Mouse (Mus musculus) cerebellum, adult 2 months (tissue): ENCODE measurements at regions not wholly inside any gene's neighbourhood (a gene's known extent, or its start where the extent isn't known, plus 50 kb on each side); places are given as distances from the start of the nearest gene placed in this dataset.

ENCODE experiments used
- CTCF ChIP-seq: fragments of 200-500 bp; IDR thresholded peaks from 2 replicates; pipeline ENCODE4 v1.5.1; 2011; ENCODE audit warnings: low read depth, mild to moderate bottlenecking, control low read depth, low read length, moderate library complexity, borderline replicate concordance; ENCODE audit not compliant: insufficient read depth
- POLR2A ChIP-seq: fragments of 200-500 bp; IDR thresholded peaks from 2 replicates; pipeline ENCODE4 v1.6.1; 2011; ENCODE audit warnings: low read length, control low read depth, borderline replicate concordance; ENCODE audit not compliant: insufficient read depth

DNA sequence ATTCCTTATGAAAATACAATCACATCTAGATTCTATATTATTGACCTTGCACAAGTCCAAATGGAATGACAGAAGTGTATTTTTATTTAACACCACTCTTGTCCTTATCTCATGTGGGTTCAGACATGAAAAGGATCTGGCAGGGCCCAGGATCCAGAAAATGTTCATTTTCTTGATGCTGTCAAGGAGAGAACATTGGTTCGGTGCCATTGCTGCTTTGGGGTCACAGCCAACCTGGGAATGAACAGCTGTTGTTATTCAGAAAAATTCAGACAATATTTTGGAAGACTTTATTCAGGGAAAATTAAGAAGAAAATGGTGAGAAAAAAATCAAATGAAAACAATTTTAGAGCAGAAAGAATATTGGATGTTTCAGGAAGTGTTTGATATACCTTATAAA lies 590.0 kb downstream of the Iqcm start:
- TF ChIP-seq POLR2A (no peak), CTCF (no peak)
